Mouse (Mus musculus): Measurements from ENCODE around the gene Mettl14.
A peak's percentile ranks its signal among the peaks of the same experiment; 100 is the strongest.
"Not testable (repeated sequence)": the region's sequence is repeated elsewhere in the genome, so short reads cannot be mapped to it uniquely, and the experiment has no call there.

The Mettl14 gene

DNA sequence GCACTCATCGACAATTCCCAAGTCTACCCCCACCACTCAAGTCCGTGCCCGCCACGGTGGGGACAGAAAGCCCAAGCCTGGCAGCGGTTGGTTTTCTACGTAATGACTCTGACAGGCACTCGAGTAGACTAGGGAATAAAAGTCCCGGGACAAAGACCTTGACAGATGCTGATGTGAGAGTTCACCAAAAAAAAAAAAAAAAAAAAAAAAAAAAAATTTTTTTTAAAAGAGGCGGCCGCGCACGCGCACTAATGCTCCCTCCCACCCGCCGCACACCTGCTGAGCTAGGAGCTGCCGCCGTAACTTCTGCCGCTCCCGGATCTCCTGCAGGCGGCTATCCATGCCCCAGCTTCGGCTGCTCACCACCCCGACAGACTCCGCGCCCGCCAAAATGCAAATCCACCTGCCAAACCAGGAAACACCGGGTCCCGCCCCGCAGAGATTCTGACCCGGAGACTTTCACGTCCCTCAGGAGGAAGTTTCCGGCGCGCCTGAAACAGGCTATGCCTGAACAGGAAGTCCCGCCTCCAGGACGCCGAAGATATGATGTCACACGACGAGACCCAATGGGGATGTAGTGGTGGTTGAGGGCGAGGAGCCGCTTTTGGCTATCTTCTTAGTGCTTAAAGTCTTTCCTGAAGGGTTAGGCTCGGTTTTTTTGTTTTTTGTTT lies at the start of gene Mettl14:
Mettl14 (minus strand) TSS at position 623 of the 671 bp plus-strand sequence.
- peak; percentile 93 for DNase-seq (ENCODE audit: low spot score in 2 of 2)

DNA sequence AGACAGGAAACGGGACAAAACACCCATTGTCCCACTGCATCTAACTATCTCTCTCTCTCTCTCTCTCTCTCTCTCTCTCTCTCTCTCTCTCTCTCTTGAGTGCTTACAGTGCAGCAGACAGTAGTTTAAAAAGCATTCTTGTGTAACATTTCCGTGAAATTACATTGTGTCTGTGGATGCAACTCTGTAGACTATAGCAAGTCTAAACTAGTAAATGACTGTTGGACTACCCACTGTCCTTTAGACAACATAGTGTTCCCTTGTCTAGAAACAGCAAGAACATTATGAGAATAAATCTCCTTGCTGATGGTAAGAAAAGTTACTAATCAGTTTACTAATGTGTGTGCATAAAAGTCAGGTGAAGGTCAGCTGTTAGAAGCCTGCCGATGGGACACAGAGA lies 47.5 kb upstream of the Mettl14 start:
- no peak for DNase-seq (ENCODE audit: low spot score in 2 of 2)

DNA sequence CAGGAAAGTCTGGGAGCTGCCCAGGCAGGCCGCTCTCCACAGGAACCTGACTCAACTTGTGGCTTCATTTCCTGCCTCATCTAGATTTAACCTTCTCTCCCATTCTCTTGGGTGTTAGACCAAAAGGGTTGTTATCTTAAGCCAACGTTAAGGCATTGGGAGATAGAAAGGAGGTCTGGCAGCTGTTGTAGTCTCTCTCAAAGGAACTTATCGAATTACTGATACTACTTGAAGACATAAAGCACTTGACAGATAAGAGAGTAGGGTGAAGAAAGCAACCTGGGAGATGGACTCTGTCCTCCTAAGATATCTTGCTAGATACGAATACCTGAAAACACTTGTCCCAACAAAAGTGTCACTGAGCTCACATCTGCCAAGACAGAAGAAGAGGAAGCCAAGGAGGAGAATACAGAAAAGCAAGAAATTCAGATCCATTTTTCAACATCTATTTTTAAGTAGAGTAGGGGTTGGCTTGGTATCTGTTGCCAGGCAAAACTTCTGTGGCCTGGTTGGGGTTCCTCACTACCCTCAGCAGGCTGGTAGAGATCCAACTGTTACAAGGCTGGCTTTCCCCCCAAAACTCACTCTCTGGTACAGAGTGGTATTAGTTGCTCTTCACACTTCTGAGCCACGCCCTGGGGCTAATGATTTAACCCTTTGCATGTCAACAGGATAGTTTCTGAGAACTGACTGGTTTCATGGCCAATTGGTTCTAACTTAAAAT lies 46.2 kb upstream of the Mettl14 start:
- DNase-seq (ENCODE audit: low spot score in 2 of 2) = no peak

DNA sequence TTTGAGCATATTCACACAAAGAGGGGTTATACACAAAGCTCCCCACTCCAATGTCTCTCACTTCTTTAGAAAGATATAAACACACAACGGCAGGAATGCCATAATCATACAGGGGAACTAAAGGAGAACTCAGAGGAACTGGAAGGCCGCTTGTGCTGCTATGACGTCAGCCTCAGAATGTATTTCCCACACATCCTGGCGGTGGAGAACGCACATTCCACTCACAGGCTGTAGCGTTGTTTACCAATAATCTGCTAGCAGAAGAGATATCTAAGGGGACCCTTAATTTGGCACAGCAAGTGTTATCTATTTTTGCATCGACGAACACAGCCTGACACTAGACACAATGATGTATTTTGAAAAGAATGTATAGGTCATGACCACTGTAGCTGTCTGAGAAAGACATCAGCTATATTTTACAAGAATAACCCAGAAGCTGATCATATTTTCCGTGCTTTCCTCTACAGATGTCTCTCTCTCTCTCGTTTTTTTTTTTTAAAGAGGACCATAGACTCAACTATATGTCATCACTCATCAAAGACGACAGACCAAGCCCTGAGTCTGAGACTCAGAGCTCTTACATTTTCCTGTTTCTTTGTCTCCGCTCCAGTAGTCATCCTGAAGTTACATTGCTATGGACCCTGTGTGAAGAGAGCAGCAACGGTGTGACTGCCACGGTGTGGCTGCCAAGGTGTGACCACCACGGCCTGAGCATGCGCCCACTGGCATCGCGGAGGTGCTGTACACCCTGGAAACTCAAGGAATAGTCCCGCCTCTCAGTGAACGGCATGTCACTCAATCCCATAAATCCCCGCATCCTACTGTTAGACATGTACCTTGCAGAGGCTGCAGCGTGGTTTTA lies 43.9 kb upstream of the Mettl14 start:
- no peak for DNase-seq (ENCODE audit: low spot score in 2 of 2)

DNA sequence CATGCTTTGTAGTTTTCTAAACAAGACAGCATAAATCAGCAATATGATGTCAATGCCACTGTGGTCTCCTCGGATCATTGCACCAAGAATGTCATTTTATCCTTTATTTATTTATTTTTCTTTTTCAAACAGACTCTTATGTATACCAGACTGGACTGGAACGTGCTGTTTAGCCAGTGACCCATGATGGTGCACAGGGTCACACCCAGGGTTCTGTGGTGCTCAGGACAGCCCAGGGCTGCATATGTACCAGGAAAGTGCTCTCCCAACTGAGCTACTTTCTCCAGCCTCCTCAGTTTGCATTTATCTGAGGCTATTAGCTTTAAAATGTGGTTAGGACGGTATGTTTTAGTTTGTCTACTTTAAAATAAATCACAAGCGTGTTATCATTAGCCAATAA lies 42.1 kb upstream of the Mettl14 start:
- no peak for DNase-seq (ENCODE audit: low spot score in 2 of 2)

DNA sequence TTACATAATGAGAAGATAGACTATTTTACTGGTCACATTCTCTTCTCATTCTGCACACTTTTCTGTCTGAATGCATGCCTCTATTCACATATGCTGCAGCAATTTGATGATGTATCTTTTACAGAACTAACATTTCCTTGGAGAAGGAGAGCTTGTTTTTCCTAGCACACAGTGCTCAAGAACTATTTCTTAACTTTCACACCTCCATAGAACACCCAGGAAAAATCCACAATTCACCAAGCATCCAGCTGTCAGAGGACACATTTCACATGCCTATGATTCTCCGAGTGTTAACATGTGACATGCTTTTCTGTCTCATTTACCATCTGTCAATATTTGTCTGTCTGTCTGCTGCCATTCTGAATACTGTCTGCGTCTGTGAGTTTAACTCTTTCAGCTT lies 39.7 kb upstream of the Mettl14 start:
- no peak for DNase-seq (ENCODE audit: low spot score in 2 of 2)

DNA sequence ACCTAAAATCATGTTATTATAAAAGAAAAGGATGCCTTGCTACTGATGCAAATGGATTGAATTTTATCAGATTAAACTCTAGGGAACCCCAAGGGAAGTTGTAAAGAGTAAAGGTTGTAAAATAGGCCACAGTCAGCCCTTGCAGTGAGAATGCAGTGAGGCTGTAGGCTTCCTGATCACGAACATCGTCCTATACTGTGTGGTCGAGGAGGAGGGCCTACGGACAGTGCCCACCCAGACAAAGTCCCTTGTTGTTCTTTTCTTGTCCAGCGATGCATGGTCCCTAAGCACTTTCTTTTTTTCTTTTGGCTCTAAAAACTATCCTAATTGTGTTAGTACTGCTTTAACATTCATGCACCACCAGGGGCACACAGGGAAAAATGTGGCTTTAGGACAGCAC lies 27.3 kb upstream of the Mettl14 start:
- no peak for DNase-seq (ENCODE audit: low spot score in 2 of 2)

DNA sequence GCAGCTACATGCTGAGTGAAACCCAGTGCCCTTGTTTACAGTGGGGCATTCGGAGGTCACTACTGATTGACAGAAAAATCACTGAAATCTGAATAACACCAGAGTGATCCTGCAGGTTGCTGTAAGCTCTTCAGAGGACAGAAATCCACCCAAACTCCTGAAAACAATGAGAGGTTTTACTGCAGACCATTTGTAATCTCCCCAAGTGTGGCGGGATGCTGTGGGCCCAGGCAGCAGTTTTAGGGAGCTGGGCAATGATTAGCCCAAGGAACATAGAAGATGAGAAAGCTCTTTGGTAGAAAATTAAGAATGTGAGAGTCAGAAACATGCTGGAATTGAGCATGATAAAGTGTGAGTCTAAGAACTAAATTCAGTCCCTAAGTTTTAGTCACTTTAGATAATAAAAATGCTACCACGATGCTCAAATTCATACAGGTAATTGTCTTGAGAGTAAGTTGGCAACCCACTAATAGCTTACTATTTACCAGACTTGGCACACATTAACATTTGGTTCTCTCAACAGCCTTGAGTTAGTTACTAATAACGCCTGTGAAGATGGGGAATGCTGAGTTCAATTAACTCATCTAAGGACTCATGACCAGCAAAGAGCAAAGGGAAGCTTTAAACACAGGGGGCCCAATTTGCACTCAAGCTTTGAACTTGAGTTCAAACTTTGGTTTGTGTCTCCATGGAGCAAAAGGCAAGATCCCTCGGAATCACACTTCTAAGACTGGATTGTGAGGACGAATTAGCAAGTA lies 26.1 kb upstream of the Mettl14 start:
- no peak for DNase-seq (ENCODE audit: low spot score in 2 of 2)

DNA sequence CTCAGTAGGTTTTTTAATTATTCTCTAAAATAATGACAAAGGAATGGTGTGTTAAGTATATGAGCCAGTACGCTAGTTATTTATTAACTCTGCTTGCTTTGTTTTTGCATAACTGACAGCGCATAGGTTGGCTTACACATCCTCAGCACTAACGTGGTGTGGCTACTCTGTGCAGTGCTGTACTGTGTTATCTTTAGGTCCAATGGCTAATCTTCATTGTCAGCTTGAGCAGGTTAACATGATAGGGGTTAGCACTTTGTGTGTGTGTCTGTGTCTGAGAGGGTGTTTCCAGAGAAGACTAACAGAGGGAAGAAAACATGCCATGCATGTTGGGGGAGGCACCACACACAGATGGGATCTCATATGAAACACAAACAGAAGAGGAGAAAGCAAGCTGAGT lies 19.0 kb upstream of the Mettl14 start:
- no peak for DNase-seq (ENCODE audit: low spot score in 2 of 2)

DNA sequence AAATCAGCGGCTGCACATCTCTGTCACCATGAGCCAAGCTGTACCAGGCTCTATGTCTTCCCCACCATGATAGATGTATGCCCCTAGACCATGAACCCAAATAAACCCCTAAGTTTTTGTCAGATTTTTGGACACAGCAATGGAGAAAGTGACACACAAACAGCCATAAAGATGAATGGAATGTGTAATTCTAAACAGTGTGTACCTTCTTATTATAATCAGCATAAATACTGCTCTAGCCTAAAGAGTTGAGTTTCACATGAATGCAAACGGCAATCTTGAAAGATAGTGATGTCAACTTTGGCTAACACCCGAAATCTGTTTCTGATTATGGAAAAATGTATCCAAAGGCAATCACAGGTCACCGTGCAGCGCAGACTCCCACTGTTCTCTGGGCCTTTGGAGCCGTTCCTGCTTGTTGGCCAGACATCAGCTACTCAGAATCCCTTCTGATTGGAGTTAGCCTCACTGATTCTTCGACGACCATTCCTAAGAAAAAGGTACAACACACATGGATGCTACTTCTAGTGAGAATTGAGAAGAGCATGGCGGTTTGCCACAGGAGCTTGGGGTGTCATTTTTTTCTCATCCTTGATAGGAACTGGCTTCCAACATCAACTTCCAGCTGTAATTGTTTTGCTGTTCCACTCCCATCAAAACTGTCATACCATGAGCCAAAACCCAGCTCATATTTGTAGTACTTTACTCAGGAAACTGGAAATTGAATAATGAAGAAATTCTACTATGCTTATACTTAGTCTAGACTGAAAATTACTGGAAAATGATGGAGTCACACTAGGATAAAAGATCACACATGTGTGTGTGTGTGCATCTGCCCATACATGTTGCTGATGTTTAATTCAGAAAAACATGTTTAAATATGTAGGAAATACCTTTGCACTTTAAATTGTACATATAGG lies 11.9 kb upstream of the Mettl14 start:
- no peak for DNase-seq (ENCODE audit: low spot score in 2 of 2)

DNA sequence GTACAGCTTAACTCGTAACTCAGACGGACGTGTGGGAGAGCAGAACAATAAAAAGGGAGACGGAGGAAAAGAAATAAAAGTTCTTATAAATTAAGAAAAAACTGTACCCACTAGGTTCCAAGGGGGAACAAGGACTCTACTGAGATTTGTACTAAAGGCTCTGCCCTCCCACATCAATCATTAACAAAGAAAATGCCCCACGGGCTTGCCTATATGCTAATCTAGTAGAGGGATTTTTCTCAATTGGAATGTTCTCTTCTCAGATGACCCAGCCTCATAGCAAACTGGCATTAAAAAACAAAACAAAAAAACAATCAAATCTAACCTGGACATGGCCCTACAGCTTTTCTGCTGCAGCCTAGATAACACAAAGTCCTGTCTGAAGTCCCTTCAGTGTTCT lies 9.7 kb upstream of the Mettl14 start:
- DNase-seq (ENCODE audit: low spot score in 2 of 2) = no peak

DNA sequence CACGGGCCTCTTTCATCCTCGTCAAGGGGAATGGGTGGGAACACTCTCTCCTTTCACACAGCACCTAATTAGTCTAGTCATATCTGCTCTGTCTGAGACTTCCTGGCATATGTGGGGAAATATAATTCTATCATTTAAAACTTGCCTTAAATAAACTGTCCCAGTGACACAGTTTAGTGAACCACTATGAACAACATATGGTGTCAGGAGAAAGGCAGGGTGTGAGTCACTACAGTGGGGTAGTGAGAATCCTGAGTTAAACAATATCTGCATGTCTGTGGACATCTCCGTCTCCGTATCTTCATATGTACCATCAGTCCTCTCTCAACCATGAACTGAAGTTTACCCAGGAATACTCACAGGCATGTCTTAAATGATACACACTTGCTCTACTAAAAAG lies 5.3 kb upstream of the Mettl14 start:
- no peak for DNase-seq (ENCODE audit: low spot score in 2 of 2)

DNA sequence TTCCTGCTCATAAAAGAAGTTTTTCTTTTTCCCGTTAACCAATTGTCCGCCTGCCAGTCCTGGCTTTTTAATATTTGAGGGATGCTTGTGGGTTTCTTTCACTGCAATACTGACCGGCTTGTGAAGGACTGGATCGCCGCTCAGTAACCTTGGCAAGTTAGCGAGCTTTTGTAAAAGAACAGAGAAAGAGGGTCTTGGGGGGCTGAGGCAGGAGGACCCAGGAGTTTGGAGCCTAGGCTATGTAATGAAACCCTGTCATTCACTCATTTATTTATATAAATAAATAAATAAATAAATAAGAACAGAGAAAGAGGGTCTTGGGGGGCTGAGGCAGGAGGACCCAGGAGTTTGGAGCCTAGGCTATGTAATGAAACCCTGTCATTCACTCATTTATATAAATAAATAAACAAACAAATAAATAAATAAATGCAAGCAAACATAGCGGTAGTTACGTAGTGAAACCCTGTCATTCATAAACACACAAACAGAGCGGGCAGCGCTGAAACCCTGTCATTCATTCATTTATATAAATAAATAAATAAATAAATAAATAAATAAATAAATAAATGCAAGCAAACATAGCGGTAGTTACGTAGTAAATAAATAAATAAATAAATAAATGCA lies 361 bp upstream of the Mettl14 start:
- not testable (repeated sequence) for DNase-seq (ENCODE audit: low spot score in 2 of 2)

DNA sequence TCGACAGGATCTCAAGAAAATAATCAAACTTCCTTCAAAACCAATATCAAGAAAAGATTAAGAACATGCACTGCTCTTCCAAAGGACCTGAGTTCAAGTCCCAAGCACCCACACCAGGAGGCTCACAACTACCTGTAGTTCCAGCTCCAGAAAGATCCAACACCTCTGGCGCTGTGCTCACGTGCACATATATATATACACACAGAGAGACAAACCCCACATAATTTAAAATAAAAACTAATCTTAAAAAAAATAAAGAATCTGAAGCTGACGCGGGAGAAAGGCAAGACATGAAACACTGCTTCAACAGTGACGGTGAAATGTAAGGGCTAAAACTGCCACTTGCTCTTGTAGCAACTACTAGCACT lies 806 bp downstream of the Mettl14 start:
- no peak for DNase-seq (ENCODE audit: low spot score in 2 of 2)

DNA sequence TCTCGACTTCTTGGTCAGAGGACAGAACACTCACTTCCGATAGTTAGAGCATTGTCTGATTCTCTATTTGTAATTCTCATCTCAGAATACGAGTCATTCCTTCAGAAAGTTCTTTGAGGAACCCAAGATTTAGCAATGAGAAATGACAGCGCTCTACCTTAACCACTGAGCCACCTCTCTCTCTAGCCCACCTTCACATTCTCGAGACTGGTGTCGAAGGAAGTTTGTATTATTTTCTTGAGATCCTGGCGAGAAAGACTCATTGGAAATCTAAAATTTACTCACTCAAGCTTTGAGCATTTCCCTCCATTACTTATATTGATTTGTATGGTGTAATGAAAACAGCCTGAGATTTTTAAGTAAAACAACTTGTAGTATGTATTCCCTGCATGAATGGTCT lies 1.5 kb downstream of the Mettl14 start:
- DNase-seq (ENCODE audit: low spot score in 2 of 2) = no peak

DNA sequence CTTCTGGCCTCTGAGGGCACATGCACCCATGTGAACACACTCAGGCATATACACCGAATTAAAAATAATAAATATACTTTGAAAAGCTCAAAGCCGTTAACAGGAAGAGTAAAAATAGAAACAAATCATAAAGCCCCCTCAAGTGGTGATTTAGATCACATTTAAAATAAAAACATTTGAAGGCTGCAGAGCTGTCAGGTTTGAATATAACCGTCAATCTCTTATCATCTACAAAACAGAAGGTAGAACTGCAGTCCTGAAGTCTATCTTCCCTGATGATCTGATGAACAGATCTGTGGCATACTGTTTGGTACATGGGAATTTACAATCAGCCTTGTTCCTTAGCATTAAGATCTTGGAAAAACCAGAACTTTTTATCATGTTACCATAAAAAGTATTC lies 9.3 kb downstream of the Mettl14 start:
- no peak for DNase-seq (ENCODE audit: low spot score in 2 of 2)

DNA sequence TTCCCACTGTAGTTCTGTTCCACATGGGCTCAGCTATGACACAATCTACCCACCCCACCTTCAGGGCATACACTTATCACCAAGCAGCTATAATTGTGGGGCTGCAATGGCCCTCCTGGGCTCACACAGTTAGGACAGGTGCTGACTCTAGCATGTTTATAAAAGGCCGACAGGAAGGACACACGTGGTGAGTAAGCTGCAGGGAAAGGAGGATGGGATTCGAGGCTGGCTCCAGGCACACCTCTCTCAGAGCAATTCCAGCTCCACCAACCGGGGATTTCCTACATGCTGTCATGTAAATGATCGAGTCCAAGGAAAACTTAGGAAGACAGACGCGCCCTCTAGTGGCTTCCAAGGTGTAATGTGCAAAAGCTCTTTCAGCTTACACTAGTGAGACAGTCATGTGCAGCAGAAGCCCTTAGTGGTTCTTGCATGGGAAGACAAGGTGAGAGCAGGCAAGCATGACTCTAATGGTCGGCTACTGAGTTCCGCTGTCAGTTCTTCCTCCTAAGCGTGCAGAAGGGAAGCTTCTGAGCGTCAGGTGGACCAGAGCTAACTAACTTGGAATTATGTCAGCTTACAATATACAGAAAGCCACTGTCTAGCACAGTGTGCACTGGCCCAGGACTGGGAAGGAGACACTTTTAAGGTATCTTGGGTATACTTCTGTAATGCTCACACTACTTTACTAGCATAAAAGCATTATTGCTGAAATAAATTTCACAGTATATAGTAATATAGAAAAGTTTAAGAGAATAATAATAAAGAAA lies 14.0 kb downstream of the Mettl14 start:
- peak; percentile 48 to 65 for DNase-seq (ENCODE audit: low spot score in 2 of 2)

DNA sequence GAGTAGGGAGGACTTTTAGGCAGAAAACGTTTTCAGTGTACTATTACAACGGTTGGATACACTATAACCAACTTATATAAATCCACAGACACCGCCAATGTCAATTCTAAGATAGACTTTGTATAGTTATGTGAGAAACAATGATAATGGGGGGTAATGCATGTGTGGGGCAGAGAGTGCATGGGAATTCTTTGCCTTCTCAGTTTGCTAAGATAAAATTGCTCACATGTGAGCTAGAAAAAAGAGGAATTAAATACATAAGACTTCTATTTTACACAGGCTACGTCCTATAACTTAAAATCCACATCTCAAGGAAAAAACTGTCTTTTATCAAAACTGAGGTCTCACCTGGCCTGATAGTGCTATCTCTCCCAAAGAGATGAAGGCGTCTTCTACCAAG lies 15.0 kb downstream of the Mettl14 start:
- DNase-seq (ENCODE audit: low spot score in 2 of 2) = no peak

DNA sequence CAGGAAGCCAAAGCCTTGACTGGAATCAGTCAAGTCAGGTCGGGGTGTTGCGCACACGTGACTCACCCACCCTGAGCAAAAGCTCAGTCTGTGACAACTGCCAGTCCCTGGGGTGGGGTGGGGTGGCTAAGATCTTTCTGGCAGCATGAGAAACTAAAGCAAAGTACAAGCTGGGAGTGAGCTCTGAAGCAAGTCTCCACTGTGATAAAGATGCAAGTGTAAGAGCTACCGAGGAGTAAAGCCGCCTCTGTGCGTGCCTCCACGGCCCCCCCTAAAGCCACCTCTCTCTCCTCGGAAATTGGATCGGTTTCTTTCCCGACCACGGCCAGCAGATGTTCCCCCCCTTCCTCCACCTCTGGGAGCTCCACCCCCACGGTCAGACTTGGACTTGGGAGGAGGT lies 16.7 kb downstream of the Mettl14 start:
- no peak for DNase-seq (ENCODE audit: low spot score in 2 of 2)

DNA sequence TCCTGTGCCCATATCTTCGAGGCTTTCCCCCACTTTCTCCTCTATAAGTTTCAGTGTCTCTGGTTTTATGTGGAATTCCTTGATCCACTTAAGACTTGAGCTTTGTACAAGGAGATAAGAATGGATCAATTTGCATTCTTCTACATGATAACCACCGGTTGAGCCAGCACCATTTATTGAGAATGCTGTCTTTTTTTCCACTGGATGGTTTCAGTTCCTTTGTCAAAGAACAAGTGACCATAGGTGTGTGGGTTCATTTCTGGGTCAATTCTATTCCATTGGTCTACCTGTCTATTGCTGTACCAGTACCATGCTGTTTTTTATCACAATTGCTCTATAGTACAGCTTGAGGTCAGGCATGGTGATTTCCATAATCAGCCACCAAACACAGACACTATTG lies 19.1 kb downstream of the Mettl14 start:
- DNase-seq (ENCODE audit: low spot score in 2 of 2) = not testable (repeated sequence)

Measured in frontal cortex, postnatal 14 days (tissue).